Mouse (Mus musculus) small intestine, adult 2 months (tissue): ENCODE data around the gene Gnaq.

Source experiments
- CTCF ChIP-seq: fragments of 200-500 bp; IDR thresholded peaks from 2 replicates; pipeline ENCODE4 v1.5.1; 2012; ENCODE audit warnings: low read depth, mild to moderate bottlenecking, control low read depth, inconsistent platforms, low read length, moderate library complexity, mixed read lengths; ENCODE audit not compliant: insufficient replicate concordance, insufficient read length; ENCODE audit errors: extremely low read depth
- POLR2A ChIP-seq: fragments of 200-500 bp; IDR thresholded peaks from 2 replicates; pipeline ENCODE4 v1.6.1; 2012; ENCODE audit warnings: low read depth, mild to moderate bottlenecking, control low read depth, inconsistent platforms, low read length, moderate library complexity

GRCm38 (mm10) chr19:16113295-16113694 is 19.3 kb upstream of the Gnaq start:
- TF ChIP-seq CTCF = no peak
- no peak for TF ChIP-seq POLR2A
